Mouse (Mus musculus) intestine, embryonic 15.5 days (tissue): ENCODE data around the gene Kcnn3. TPM values are rescaled to one million over a fixed set of nuclear protein-coding genes. Genes with fewer than 3 reads are reported as not detected.

ENCODE experiments used
- ATAC-seq: fragments of 200-750 bp; cut with Nextera tagmentation; 2 replicates; pipeline ENCODE4 v1.8.0; 2017; ENCODE audit warnings: moderate TSS enrichment, moderate library complexity
- H3K27ac ChIP-seq: fragments of 300-500 bp; sonication (generic); 2 replicates; pipeline ENCODE4 v1.5.1; 2015; ENCODE audit warnings: mild to moderate bottlenecking, inconsistent platforms
- H3K27me3 ChIP-seq: fragments of 300-500 bp; sonication (generic); replicated peaks from 2 replicates; pipeline ENCODE4 v1.6.1; 2015; ENCODE audit warnings: inconsistent platforms
- H3K36me3 ChIP-seq: fragments of 300-500 bp; sonication (generic); 2 replicates; pipeline ENCODE4 v1.6.1; 2015; ENCODE audit warnings: inconsistent platforms
- H3K4me1 ChIP-seq: fragments of 300-500 bp; sonication (generic); replicated peaks from 2 replicates; pipeline ENCODE4 v1.6.1; 2015; ENCODE audit warnings: inconsistent platforms
- H3K4me2 ChIP-seq: fragments of 300-500 bp; sonication (generic); replicated peaks from 2 replicates; pipeline ENCODE4 v1.6.1; 2015; ENCODE audit warnings: mild to moderate bottlenecking, inconsistent platforms
- H3K4me3 ChIP-seq: fragments of 300-500 bp; sonication (generic); replicated peaks from 2 replicates; pipeline ENCODE4 v1.5.1; 2015; ENCODE audit warnings: inconsistent platforms
- H3K9ac ChIP-seq: fragments of 300-500 bp; sonication (generic); 2 replicates; pipeline ENCODE4 v1.6.1; 2015; ENCODE audit warnings: inconsistent platforms
- H3K9me3 ChIP-seq: fragments of 300-500 bp; sonication (generic); 2 replicates; pipeline ENCODE4 v1.6.1; 2016; ENCODE audit warnings: inconsistent platforms
- WGBS: fragments of 180-500 bp; shearing (Covaris S2); methylation state at CpG from one replicate; pipeline ENCODE4 v1.1.7; 2015; 5-methylcytosine and 5-hydroxymethylcytosine counted together
- polyA plus RNA-seq: library from polyadenylated mRNA; unstranded; fragments of >200 nt; fragmentation: Nextera tagmentation; extraction: Ambion mirVana; gene quantifications from 2 replicates; pipeline ENCODE4 v1.2.1, GENCODE M21; 2015

Kcnn3 gene
- polyA plus RNA-seq, 1 experiment from 2014 or later: 4.6 TPM

- no peak overlapping the region for H3K27ac ChIP-seq
- H3K9ac ChIP-seq: peak overlapping the region; percentile 27; the same call in 1 of the 2 replicates
- H3K36me3 ChIP-seq: no peaks in the 10 kb centered on the region
- no peak for ATAC-seq
- H3K4me2 ChIP-seq: peak overlapping the region; percentile 91
- WGBS: 35% methylated on average over 6 of the region's 6 CpGs
- H3K27me3 ChIP-seq: peaks cover 8% of the 10 kb centered on the region; the same call in 1 of the 2 replicates
- peaks cover 34% of the 10 kb centered on the region for H3K4me1 ChIP-seq
- H3K4me3 ChIP-seq: peak overlapping the region; percentile 42
- no peaks in the 10 kb centered on the region for H3K9me3 ChIP-seq
These were observed 2.6 kb downstream of the Kcnn3 start for GRCm38 (mm10) chr3:89522450-89523128.

DNA sequence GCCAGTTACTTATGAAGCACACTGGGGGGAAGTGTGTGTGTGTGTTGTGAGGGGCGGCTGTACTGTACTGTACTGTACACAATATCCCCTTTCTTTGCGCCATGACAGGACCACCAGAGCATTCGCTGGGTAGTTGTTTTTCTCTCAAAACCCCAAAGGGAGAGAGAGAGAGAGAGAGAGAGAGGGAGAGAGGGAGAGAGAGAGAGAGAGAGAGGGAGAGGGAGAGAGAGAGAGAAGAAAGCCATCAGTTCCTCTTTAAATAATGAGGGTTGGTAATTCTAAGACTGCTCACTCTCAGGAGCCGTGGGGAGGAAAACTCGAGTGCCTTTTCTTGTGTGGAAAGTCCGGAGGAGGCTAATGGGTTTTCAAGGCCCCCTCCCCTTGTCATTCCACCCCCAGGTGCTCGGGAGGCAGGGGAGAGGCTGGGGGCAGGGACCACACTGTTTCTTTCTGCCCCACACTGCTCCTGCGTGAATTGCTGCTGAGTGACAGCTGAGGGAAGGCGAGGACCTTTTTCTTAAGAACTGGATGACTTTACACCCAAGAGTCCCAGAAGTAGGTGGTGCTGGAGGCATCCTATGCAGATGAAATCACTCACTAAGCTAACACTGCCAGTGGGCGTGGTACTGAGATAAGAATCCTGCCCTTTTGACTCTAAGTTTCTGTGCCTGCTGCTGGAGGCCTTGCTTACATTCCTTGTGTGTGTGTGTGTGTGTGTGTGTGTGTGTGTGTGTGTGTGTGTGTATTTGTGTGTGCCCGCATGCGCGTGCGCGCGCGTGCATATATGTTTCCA lies 6.5 kb downstream of the Kcnn3 start:
- peaks cover 19% of the 10 kb centered on the region; the same call in 1 of the 2 replicates for H3K4me1 ChIP-seq
- no peaks in the 10 kb centered on the region for H3K27me3 ChIP-seq
- no peaks in the 10 kb centered on the region for H3K36me3 ChIP-seq
- no peak overlapping the region for H3K27ac ChIP-seq
- H3K4me2 ChIP-seq: peak overlapping the region; percentile 24; the same call in 1 of the 2 replicates
- no peak overlapping the region for H3K4me3 ChIP-seq
- WGBS: 35% methylated on average over 17 of the region's 17 CpGs
- peak; percentile 89 for ATAC-seq
- H3K9ac ChIP-seq: no peak overlapping the region
- H3K9me3 ChIP-seq: no peaks in the 10 kb centered on the region

DNA sequence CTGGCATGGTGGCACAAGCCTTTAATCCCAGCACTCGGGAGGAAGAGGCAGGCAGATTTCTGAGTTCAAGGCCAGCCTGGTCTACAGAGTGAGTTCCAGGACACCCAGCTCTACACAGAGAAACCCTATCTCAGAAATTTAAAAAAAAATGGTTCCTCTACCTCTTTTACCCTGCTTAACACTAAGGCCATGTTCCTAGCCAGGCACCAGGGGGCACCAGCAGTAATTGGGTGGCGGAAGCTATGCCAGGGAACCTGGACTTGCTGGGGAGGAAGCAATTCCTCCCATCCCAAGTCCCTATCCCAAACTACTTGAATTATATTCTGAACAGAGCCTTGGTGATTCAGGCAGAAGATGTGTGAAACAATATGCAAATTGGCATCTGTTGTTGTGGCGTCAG lies 9.8 kb downstream of the Kcnn3 start:
- Histone ChIP-seq H3K4me2 (no peak overlapping the region), H3K9me3 (no peaks in the 10 kb centered on the region), H3K27me3 (no peaks in the 10 kb centered on the region), H3K4me3 (no peak overlapping the region), H3K4me1 (peaks cover 11% of the 10 kb centered on the region; the same call in 1 of the 2 replicates), H3K9ac (no peak overlapping the region), H3K27ac (no peak overlapping the region), H3K36me3 (no peaks in the 10 kb centered on the region)
- WGBS: 85% methylated on average over 3 of the region's 3 CpGs
- ATAC-seq: no peak

DNA sequence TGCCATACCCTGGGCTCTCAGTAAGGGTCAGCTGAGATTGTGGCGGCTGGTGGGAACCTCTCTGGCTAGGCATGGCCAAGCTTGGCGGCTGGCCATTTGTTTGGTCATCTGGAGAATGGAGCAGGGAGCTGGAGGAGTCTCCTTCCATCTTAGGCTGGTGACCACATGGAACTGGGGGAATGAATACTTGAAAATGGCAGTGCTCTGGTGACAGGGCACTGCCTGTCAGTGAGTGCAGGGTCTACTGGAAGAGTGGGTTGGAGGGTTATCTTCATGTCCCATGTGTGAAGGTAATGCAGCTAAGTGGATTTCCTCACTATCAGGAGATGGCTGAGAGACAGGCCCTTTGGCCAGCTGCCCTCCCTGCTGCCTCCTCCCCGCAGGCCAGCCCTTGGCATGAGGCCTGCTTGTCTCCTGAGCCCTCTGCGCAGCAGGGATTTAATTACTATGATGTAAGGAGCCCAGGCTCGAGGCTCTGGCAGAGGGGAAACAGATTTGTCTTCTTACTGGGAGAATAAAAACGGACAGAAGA lies 14.7 kb downstream of the Kcnn3 start:
- Histone ChIP-seq H3K9ac (no peak overlapping the region), H3K27ac (no peak overlapping the region), H3K36me3 (no peaks in the 10 kb centered on the region), H3K9me3 (no peaks in the 10 kb centered on the region), H3K4me1 (no peaks in the 10 kb centered on the region), H3K27me3 (no peaks in the 10 kb centered on the region), H3K4me2 (no peak overlapping the region), H3K4me3 (no peak overlapping the region)
- ATAC-seq: peak; percentile 45; the same call in 1 of the 2 replicates
- WGBS: 45% methylated on average over 6 of the region's 6 CpGs

GRCm38 (mm10) chr3:89535147-89535546 lies 15.2 kb downstream of the Kcnn3 start:
- WGBS: 88% methylated on average over 2 of the region's 2 CpGs
- Histone ChIP-seq H3K9me3 (no peaks in the 10 kb centered on the region), H3K27me3 (no peaks in the 10 kb centered on the region), H3K4me3 (no peak overlapping the region), H3K27ac (no peak overlapping the region), H3K4me2 (no peak overlapping the region), H3K9ac (no peak overlapping the region), H3K36me3 (no peaks in the 10 kb centered on the region), H3K4me1 (peaks cover 2% of the 10 kb centered on the region; the same call in 1 of the 2 replicates)
- ATAC-seq: no peak

DNA sequence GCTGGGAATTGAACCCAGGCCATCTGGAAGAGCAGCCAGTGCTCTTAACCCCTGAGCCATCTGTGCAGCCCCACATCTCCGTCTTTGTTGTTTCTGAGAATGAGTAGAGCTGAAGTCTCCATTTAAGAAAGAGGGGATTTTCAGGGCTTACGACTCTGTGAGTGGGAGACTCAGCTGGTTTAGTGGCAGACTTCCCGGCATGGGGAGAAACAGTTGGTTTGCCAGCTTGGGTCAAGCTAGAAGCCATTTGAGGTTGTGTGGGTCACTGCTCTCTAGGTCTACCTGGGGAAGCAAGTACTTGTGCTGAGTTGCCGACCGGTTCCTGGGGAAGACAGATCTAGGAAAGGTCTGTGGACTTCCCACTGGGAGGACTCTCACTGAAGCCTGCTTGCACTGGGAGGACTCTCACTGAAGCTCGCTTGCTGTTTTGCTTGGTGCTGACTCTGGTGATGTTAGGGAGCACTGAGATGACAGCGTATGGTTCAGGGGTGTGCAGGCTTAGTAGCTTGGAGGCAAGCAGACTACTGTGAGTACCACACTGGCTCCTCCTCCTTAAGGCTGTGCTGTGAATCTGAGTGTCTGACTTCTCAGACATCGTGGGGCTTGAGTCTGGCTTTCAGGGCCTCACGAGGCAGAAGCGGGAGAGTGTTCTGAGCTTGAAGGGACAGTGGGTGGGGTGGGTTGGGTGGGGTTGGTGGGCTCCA lies 19.2 kb downstream of the Kcnn3 start:
- WGBS: 80% methylated on average over 10 of the region's 10 CpGs
- no peaks in the 10 kb centered on the region for H3K36me3 ChIP-seq
- no peak for ATAC-seq
- H3K4me2 ChIP-seq: no peak overlapping the region
- no peak overlapping the region for H3K4me3 ChIP-seq
- peaks cover 4% of the 10 kb centered on the region; the same call in 1 of the 2 replicates for H3K4me1 ChIP-seq
- H3K9me3 ChIP-seq: no peaks in the 10 kb centered on the region
- H3K27ac ChIP-seq: no peak overlapping the region
- H3K27me3 ChIP-seq: no peaks in the 10 kb centered on the region
- H3K9ac ChIP-seq: no peak overlapping the region

DNA sequence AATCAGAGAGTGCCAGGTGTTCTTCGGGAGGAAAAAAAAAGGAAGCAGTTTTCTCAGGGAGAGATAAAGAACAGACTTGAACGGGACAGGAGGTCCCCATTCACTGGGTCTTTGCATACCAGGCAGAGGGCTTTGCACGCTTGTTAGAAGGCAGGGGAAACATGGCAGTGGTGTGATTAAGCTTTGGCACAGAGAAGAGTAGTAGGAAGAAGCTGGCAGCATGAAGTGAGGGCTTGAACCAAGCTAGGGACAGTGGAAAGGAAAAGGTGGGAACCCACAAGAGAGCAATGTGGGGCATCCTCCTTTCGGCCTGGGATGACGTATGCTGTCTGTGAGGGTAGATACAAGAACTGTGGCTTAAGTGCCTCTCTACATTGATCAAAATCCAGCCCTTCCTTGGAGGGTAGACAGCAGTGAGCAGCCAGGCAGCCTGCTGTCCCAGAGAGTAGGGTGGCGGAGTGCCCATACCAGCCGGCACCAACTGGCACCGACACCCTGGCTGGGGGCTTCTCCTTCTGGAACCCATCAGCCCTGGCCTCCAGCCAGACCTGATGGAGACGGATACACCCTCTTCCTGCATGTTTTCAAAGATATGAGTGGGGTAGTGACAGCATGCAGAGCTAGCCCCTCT lies 19.9 kb downstream of the Kcnn3 start:
- Histone ChIP-seq H3K27ac (no peak overlapping the region), H3K27me3 (no peaks in the 10 kb centered on the region), H3K36me3 (no peaks in the 10 kb centered on the region), H3K4me1 (peaks cover 4% of the 10 kb centered on the region; the same call in 1 of the 2 replicates), H3K4me2 (no peak overlapping the region), H3K9me3 (no peaks in the 10 kb centered on the region), H3K4me3 (no peak overlapping the region), H3K9ac (no peak overlapping the region)
- no peak for ATAC-seq
- 59% methylated on average over 9 of the region's 9 CpGs for WGBS

GRCm38 (mm10) chr3:89540371-89540743 lies 20.4 kb downstream of the Kcnn3 start:
- Histone ChIP-seq H3K4me1 (peaks cover 4% of the 10 kb centered on the region; the same call in 1 of the 2 replicates), H3K4me3 (no peak overlapping the region), H3K36me3 (no peaks in the 10 kb centered on the region), H3K9me3 (no peaks in the 10 kb centered on the region), H3K27ac (no peak overlapping the region), H3K4me2 (no peak overlapping the region), H3K27me3 (no peaks in the 10 kb centered on the region), H3K9ac (no peak overlapping the region)
- ATAC-seq: no peak
- 78% methylated on average over 6 of the region's 6 CpGs for WGBS

DNA sequence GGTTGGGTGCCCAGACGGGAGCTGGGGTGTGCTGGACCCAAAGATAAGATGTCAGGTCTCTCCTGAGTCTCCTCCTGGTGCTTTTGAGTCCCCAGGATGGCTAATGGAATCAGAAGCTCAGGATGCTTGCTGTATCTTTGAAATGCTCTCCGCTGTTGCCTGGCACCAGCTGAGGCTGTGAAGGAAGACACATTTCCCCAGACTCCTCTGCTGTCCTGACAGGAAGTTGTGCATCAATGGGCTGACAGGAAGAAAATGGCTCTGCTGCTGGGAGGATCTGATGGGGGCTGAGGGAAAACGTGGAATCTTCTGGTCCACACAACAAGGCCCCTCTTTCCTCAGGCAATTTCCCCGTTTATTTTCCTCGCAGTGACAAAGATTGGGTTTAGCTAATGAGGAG lies 27.0 kb downstream of the Kcnn3 start:
- no peak for ATAC-seq
- H3K36me3 ChIP-seq: no peaks in the 10 kb centered on the region
- WGBS: 26% methylated on average over 5 of the region's 5 CpGs

GRCm38 (mm10) chr3:89548805-89549204 lies 28.8 kb downstream of the Kcnn3 start:
- H3K27me3 ChIP-seq: no peaks in the 10 kb centered on the region
- no peak overlapping the region for H3K4me2 ChIP-seq
- 0 out of 2 replicates have a peak, but pooled peaks cover 10% of the 10 kb centered on the region for H3K4me1 ChIP-seq
- H3K9me3 ChIP-seq: peaks cover 5% of the 10 kb centered on the region; the same call in 1 of the 2 replicates
- H3K4me3 ChIP-seq: no peak overlapping the region
- H3K36me3 ChIP-seq: no peaks in the 10 kb centered on the region
- no peak for ATAC-seq
- WGBS: 90% methylated on average over 2 of the region's 2 CpGs
- H3K9ac ChIP-seq: no peak overlapping the region
- H3K27ac ChIP-seq: no peak overlapping the region

More for the DNA sequence above, 27.0 kb downstream of the Kcnn3 start:
- Histone ChIP-seq H3K27me3 (no peaks in the 10 kb centered on the region), H3K4me1 (0 out of 2 replicates have a peak, but pooled peaks cover 10% of the 10 kb centered on the region), H3K9ac (no peak overlapping the region), H3K4me3 (no peak overlapping the region), H3K27ac (no peak overlapping the region), H3K4me2 (no peak overlapping the region), H3K9me3 (no peaks in the 10 kb centered on the region)

- H3K4me2 ChIP-seq: no peak overlapping the region
- no peak for ATAC-seq
- H3K36me3 ChIP-seq: no peaks in the 10 kb centered on the region
- no peak overlapping the region for H3K9ac ChIP-seq
- 35% methylated on average over 4 of the region's 4 CpGs for WGBS
- H3K27me3 ChIP-seq: no peaks in the 10 kb centered on the region
- H3K4me3 ChIP-seq: no peak overlapping the region
- no peak overlapping the region for H3K27ac ChIP-seq
- H3K9me3 ChIP-seq: peaks cover 5% of the 10 kb centered on the region; the same call in 1 of the 2 replicates
- H3K4me1 ChIP-seq: 0 out of 2 replicates have a peak, but pooled peaks cover 10% of the 10 kb centered on the region
These were observed 29.5 kb downstream of the Kcnn3 start for GRCm38 (mm10) chr3:89549488-89549887.
